Mouse (Mus musculus): ENCODE measurements around the gene Upp2.

The Upp2 gene

DNA sequence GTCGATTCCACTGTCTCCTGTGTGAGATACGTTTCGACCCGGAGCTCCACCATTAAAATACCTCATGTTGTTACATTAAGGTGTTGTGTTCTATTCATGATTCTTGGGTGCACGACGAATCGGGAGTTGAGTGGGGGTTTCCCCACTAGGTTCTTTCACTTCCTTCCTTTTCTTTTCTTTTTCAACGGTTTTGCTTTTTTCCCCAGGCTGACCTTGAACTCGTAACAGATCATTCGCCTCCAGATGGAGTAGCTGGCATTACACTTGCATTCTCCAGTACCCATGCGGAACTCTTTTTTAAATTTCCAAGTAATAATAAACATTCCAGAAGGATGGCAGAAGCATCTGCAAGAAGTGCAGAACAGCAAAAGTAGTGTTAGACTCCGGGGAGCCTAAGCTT is 58.1 kb downstream of the Upp2 start:
- no peak for DNase-seq

DNA sequence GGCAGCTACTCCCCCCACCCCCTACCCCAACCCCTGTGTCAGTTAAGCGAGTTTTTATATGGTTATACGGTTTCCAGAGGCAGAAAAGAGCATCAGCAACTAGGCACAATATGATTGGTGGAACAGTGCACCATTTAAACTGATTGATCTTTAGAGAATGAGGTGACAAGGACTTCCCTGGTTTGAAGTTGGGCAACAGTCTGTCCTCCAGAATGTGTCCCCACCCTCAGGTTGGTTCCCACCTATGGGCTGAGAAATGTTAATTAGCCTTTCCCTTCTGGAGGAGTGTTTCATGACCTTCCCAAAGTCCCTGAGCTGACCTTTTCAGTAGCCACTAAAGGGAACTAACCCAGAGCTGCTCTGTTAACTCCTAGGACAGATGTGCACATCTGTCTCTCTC is 58.6 kb downstream of the Upp2 start:
- no peak for DNase-seq

DNA sequence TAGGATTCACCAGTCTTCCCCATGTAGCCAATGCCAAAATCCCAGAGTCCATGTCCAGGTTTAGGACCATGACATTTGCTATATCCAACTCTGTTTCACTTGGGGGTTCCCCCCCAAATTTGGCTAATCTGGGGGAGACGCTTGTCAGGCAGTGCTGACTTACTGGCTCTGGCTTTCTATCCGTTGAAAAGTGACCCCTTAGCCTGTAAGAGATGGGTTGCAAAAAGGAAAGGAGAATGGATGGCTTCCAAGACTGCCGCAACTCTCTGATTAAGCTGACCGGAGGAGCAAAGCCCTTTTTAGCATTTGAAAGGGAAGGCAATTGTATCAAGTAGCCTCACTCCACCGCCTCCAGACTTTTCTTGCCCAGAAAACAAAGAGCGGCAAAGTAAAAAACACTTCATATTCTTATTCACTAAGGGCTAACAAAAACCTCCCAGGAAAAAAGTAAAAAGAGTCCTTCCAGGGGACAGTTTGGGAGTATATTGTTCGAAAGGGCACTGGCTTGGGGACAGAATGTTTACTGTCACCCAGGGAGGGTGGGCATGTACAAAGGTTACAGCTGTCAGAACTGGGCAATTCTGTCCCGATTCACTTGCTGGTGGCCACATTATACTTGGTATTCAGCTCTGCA is 59.2 kb downstream of the Upp2 start:
- no peak for DNase-seq

DNA sequence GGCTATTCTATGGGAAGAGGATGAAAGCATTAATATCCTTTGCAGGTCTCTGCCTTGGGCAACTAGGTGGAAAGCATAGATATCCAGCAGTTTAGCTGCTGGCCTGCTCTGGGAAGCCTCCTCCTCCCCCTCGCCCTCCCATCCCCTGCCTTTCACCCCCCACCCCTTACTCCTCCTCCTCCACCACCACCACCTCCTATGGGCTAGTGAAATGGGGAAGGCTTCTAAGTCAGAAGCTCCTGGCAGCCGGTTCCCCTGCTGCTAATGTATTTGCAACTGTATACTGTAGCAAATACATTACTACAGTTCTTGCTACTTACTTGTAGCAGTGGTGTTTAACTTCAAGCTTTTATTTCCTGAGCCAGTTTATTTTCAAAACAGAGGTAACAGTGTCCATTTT is 60.9 kb downstream of the Upp2 start:
- DNase-seq = no peak

DNA sequence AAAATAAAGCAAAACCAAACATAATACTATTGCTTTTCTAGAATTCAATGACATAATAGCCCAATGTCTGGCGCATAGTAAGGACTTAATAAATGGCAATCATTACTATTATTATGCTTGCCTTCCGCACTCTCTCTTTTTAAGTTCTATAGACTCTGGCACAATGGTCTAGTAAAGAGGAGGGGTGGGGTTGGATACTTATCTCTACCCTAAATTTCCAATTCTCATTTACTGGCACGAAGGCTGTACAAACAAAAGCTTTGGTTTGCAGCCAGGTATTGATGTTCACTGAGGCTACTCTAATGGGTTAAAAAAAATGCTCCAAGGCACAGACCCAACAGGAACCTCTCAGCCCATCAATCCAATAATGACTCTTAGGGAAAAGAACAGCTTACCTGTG is 61.9 kb downstream of the Upp2 start:
- DNase-seq = no peak

DNA sequence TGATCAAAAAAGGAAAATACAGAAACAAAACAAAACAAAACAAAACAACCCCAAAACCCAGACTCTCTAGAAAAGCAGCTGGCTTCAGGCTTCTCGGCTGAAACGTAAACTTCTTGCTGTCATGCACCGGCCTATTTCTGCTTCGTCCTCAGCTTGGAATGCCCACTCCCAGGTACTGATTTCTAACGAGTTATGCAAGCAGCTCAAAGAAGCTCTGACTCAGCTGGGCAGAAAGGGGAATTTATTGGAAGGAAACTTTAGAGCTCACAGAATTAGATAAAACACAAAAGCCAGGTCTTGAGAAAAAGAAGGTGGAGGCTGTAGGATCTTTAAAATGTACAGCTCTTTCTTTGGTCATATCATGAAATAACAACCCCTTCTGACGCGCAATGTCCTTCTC is 62.3 kb downstream of the Upp2 start:
- DNase-seq = no peak

DNA sequence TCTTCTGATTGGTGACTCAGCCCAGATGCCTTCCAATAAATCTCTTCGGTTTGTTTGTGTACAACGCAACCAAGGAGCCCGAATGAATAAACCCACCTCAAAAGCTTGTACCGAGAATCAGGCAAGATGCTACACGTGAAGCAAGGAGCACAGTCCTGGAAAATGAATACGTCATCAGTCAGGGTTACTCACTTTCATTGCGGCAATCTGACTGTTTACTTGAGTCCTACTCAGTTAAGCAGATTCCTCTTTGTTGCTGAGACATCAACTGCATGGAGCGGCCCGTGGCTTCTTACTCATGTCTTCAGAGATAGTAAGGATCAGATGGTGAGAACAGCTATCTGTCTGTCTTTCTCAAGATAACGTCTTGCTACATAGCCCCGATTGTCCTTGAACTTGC is 66.7 kb downstream of the Upp2 start:
- no peak for DNase-seq

DNA sequence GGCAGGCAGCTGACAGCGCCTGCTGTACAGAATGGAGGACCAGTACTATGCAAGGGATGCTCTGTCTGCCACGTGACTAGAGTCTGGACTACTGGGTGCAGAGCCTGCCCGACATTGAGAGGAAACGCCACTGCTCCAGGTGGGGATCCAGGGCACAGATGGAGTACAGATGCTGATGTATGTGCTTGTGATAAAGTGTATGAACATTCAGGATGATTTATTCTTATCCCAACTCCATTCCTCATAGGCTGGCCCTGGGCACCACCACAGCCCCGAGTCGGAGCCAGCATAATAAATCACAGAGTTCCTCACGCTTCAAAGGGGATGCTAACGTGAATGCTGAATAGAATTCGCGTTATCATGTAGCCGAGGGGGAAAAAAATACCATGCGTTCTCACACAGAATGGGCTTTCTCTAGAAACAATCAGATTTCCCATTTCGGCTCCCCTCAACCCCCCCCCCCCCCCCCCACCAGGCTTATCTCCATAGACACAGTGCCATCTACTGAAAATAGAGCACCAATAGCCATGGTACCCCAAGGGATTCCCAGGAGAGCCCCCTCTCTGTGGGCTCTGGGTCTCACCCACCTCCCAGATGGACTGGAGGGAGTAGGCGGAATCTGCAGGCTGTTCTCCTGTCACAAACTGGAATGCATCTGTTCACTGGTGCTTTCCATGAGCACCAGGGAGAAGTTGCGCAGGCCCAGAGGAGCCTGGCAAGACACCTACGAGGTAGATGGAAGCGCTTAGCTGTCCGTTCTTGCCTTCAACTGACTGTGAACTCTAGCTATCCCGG is 74.9 kb downstream of the Upp2 start:
- DNase-seq = no peak

DNA sequence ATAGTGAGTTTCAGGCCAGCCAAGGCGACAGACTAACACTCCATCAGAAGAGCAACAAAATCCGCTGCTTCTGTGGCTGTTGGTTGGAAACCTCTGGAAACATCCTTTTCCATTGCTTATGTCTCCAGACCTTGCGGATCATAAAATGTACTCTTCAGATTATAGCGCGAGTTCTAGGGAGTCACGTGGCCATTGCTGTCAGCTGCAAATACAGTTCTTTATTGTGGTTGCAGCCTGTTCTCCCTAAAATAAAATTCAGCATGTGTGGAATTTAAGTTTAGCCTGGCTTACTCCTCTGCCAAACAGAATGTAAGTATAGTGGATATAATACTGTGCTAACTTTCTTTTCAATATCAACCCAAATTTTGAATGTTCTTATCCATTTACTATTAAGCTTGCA is 78.6 kb downstream of the Upp2 start:
- no peak for DNase-seq

DNA sequence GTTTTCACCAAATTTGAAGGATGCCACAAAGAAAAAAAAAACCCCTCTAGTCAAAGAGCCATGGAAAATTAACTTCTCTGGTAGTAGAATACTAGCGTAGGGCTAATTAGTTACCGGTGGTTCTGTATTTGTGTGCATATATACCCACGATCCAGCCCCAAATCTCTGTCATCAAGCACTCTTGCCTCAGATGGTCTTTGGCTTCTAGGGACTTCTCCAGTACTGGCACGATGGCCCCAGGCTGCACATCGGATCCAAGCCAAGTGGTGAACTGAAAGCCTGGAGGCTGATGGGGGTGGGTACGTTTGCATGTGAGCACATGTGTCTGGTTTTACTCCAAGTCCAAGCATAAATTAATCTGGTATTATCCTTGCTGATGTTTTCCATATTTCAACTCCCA is 88.1 kb downstream of the Upp2 start:
- DNase-seq = no peak

DNA sequence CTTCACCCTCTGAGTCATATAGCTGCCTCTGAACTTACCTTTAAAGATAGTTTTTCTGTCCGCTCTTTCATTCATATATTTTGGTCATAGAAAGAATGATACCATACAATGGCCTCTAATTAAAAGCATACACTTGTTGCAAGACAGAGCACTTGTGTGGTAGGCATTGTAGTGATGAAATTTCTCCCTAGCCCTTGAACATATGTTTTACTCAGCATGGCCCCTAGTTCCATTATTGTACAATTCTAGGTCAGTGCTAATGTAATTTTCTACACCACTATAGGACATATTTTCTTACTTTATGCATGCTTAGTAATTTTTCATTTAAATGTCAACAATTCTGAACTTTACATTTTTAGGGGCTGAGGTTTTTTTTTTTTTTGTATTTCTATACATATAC is 89.9 kb downstream of the Upp2 start:
- no peak for DNase-seq

DNA sequence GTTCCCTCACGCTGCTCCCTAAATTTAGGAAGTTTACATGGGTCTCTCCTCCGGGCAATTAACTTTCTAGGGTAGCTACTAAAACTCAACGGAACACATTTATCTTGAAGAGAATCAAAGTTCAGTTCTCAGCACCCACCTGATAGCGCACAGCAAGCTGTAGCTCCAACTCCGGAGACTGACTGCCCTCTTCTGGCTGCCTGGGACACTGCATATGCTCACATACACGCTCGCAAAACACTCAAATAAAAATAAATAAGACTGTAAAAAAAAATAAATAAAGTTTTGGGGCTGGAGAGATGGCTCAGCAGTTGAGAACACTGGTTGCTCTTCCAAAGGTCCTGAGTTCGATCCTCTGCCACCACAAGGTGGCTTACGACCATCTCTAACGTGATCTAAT is 90.8 kb downstream of the Upp2 start:
- DNase-seq = no peak

DNA sequence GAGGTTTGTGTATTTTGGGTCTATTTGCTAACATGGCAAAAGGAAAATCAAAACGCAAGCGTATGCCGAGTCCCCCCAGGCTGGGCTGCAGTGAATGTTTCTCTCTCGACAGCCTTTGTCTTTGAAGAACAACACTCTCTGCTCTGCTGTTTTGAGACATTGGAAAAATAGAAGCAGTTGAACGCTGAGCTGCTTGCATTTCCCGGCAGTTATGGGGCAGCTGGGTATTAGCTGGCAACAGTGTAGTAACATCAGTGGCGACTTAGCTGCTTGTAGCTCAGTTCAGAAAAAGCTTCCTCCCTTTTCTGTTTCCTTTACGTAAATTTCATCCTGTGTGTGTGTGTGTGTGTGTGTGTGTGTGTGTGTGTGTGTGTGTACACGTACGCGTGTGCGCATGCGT is 93.5 kb downstream of the Upp2 start:
- no peak for DNase-seq

DNA sequence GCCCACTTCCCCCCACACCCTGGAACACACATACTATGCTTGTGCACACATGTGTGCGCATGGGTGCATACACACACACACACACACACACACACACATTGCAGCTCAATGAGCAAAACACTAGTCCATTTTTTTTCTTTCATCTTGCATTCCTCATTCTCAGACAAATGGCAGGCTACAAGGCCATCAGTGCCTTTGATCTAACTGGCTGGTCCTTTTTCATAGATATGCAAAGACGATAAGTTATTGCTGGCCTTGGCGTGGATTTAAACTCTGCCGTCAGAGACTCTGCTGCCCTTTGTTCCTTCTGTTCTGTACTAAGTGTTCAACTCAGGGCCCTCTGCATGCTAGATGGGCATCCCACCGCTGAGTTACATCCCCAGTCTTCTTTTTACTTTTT is 94.0 kb downstream of the Upp2 start:
- no peak for DNase-seq

DNA sequence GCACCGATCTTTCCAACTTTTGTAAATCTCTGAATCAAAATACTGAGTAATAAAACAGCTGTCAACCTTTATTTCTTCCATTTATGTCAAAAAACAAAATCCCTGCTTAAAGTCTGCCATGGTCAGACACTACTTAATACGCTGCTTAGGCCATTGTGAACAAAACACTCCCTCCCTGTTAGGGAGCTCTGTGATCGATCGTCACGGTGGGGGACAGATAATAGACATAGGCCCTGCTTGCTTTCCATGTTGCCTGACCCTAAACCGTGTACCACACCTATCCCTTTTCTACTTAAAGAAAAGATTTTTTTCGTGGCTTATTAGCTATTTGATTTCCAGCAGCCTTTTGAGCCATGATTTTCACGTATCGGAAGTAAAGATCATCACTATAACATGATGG is 95.6 kb downstream of the Upp2 start:
- DNase-seq = no peak

DNA sequence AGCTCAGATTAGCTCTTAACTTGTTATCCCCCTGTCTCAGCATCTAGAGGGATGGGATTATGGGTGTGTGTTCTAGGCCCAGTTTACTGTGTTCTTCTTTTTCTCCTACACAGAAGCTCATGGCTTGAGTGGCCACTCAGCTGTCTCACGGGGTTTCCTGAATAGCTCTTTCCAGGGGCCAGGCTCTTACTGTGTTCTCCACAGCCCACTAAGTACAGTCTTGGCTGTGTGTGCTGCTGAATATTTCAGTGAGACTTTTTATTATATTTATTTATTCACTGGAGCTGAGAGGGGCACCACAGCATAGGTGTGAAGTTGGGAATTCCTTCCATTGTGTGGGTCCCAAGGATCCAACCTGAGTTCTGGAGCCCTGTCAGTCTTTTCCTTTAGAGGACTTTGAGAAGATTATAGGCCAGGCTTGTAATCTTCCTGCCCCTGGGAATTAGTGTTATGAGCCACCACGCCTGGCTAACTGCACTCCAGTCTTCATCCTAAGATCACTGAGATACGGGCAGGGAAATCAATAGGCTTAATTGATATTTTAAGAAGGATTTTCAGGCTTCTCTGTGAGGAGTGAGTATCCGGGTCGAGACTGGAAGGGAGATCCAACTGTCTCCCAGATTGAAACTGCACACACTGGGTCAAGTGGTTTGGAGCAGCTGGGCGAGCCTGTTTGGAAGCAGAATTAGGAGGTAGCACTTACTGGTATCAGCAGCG is 96.5 kb downstream of the Upp2 start:
- DNase-seq = no peak

DNA sequence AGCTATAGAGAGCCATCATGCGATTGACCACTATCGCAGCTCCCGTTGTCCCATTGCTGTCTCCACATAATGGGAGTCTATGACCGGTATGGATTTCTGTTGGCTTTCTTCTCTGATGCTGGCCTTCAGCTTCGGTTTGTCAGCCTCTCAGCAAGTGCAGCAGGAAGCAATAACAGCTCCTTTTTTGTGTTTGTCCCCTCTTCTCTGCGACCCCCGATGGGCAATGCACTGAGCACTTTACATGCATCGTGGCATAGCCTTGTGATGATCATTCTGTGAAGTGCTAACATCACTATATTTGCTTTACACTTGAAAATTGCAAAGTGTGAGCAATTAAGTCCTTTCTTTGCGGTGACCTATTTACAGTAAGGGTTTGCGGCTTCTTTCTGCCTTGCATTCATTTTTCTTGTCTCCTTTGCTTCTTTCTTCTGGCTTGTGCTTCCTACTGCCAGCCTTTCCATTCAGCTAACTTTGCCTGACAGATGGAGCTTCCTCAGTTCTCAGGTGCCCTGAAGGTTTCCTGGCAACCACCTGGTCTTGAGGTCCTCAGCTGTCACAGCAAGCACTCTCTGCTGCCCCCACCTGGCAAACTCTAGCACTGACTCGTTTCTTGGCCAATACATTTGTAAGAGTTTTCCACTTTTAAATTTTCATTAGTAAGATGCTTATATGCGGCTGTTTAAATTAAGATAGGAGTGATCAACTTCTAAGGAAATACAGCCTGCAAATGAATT is 98.2 kb downstream of the Upp2 start:
- peak; percentile 61 for DNase-seq

DNA sequence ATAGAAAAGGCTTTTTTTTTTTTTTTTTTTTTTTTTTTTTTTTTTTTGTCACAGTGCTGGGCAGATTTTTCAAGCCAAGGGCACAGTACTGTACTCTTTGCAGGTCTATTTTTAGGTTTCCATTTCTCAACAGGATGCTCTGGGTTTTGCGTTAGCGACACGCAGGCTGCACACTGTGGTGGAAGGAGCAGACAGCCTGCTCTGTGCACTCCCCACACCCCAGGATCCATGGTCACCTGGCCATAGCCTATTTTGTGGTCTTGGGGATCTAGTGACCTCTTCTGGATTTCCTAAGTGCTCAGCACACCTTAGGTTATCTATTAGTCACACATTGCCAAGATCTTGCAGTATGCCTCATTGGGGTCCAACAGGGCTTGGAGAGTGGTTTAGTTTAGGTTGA is 100.2 kb downstream of the Upp2 start:
- DNase-seq = no peak

DNA sequence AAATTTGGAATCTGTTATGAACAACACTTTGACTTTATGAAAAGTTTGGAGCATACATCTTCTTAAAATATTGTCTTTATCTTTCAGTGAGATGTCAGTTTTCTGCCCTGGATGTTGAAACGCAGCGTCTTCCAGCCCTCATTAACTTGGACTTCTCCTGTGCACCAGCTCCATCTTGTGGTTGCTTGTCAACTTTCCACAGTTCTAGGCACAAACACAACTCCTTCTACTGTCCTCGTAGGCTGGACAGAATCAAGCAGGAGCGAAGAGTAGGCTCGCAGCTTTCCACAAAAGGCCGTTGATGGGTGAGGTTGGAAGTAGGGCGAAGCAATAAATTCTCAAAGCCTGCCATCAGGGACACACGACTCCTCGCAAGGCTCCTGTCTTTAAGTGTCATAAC is 100.9 kb downstream of the Upp2 start:
- DNase-seq = peak; percentile 17

DNA sequence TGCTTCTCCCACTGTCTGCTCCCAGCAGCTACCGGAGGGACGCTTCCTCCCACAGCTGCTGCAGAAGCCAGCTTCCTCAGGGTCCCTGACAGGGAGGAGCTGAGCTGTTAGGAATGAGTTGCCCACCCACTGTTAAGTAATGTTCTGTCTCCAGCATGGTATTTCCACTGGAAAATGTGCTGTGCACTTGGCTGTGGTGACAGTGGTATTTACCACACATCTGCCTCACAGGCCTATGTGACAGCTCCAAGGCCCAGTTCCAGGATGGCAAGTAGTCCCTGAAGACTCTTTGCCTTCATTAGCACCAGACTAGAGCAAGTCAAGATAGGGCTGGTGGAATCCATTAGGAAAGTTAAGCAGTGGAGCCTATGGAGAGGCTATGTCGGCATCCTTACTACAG is 102.0 kb downstream of the Upp2 start:
- no peak for DNase-seq

DNA sequence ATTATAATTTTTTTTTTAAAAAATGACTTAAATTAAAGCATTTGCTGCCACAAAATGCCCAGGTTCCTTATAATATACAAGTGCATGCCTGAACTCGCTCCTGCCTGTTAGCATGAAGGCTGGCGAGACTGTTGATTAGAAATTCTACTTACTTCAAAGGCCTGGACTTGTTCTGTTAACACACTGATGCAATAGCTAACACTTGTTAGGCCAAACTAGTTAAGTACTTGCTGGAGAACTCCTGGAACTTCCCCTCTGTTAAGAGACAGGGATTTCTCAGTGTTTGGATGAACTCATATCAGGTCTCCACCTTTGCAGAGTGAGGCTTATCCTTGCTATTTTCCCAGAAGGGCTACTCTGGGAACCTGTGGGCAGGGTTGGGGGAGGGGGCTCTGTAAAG is 105.4 kb downstream of the Upp2 start:
- no peak for DNase-seq

DNA sequence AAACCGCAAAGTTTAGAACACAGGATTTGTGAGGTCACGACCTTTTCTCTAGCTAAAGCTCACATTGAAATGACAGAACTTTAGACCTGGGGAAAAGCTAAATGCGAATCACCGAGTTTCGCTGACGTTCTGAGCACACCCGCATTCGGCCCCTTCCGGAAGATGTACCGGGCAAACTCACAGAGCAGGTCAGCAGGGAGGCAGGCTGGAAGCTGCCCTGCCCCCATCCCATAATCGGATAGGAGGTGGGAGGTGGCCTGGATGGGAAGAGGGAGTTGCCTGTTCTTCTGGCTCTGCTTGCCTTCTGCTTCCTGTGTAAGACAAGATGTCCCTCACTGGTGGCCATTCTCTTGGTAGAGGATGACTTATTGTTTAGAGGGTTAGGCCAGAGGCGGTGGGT is 112.9 kb downstream of the Upp2 start:
- no peak for DNase-seq

DNA sequence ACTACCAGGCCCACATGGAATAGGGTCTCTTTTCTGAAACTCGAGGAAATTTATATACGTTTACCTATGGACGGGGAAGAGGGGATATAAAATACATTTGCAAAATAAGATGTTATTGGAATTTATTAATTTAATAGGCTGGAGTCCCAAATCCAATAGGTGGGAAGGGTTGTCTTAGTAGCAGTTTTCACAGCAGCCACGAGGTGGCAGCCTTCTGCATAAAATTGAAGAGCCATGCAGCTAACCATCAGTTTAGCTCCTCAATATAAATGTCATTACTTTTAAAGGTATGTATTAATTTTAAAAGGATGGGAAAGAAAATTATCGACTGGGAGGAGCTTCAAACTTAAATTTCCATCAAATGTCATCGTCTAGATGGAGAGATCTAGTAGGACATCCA is 113.7 kb downstream of the Upp2 start:
- DNase-seq = peak; percentile 30

DNA sequence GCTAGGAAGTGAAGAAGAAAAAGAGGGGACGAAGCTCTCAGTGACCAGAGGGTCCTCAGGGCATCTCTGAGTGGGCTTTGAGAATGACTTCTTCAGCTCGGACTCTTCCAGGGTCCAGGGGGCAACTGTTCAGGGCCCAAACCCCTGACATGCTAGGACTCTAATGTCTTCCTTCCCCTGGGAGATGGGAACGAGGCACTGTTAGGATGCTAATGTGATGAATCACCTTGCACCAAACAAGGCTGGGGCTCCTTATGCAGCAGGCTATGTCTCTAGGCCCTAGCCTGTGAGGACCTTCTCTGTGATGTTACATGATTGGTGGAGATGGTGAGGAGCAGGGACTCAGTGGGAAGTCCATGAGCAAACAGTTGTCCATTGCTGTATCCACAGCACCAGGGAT is 114.3 kb downstream of the Upp2 start:
- no peak for DNase-seq
